Mouse (Mus musculus) cerebellum, postnatal 36 days (tissue): ENCODE data around the gene Caskin2.

Experiments
- DNase-seq, 2 experiments: peaks; one replicate each; pipeline ENCODE4 v3.0.0; 2021 to 2022; ENCODE audit warnings: mixed read lengths in 2 of 2

Caskin2 gene

GRCm38 (mm10) chr11:115830550-115831325, 17.3 kb upstream of the Caskin2 start:
- no peak for DNase-seq

- DNase-seq = no peak
Observed at GRCm38 (mm10) chr11:115829036-115829435, 15.6 kb upstream of the Caskin2 start.

GRCm38 (mm10) chr11:115827624-115828023, 14.2 kb upstream of the Caskin2 start:
- DNase-seq = no peak

- no peak for DNase-seq
Observed at GRCm38 (mm10) chr11:115826487-115826886, 13.0 kb upstream of the Caskin2 start.

- no peak for DNase-seq
Observed at GRCm38 (mm10) chr11:115824813-115825212, 11.4 kb upstream of the Caskin2 start.

- peak; percentile 71 to 82 for DNase-seq
Observed at GRCm38 (mm10) chr11:115823774-115824740, 10.6 kb upstream of the Caskin2 start, which contains the start of gene Llgl2. Gene Llgl2 (plus strand): TSS chr11:115824049.

- no peak for DNase-seq
Observed at GRCm38 (mm10) chr11:115821001-115821400, 7.6 kb upstream of the Caskin2 start.

- DNase-seq = no peak
Observed at GRCm38 (mm10) chr11:115819915-115820623, 6.6 kb upstream of the Caskin2 start.

GRCm38 (mm10) chr11:115817331-115817730, 3.9 kb upstream of the Caskin2 start:
- no peak for DNase-seq

- peak; percentile 91 to 94 for DNase-seq
Observed at GRCm38 (mm10) chr11:115814605-115815450, 1.4 kb upstream of the Caskin2 start, which contains the start of gene Tsen54. Gene Tsen54 (plus strand): TSS chr11:115814724.

- peak in 1 of 2 experiments; percentile 29 for DNase-seq
Observed at GRCm38 (mm10) chr11:115812533-115813420, 662 bp downstream of the Caskin2 start.

GRCm38 (mm10) chr11:115812095-115812494, 1.3 kb downstream of the Caskin2 start:
- DNase-seq = no peak

- no peak for DNase-seq
Observed at GRCm38 (mm10) chr11:115811381-115812093, 1.9 kb downstream of the Caskin2 start.

GRCm38 (mm10) chr11:115810377-115810776, 3.1 kb downstream of the Caskin2 start:
- DNase-seq = no peak

GRCm38 (mm10) chr11:115809311-115809781, 4.1 kb downstream of the Caskin2 start:
- DNase-seq = no peak

- no peak for DNase-seq
Observed at GRCm38 (mm10) chr11:115808696-115809310, 4.6 kb downstream of the Caskin2 start.

GRCm38 (mm10) chr11:115807971-115808370, 5.5 kb downstream of the Caskin2 start:
- DNase-seq = no peak

- no peak for DNase-seq
Observed at GRCm38 (mm10) chr11:115807306-115807705, 6.1 kb downstream of the Caskin2 start.

- DNase-seq = no peak
Observed at GRCm38 (mm10) chr11:115806154-115806553, 7.3 kb downstream of the Caskin2 start.
